Mouse (Mus musculus): ENCODE results near the gene Tpo. TPM values are rescaled to one million over a fixed set of nuclear protein-coding genes. Genes with fewer than 3 reads are reported as not detected.

Gene Tpo
- polyA plus RNA-seq, 1 experiment from 2014 or later: 0.23 TPM

DNA sequence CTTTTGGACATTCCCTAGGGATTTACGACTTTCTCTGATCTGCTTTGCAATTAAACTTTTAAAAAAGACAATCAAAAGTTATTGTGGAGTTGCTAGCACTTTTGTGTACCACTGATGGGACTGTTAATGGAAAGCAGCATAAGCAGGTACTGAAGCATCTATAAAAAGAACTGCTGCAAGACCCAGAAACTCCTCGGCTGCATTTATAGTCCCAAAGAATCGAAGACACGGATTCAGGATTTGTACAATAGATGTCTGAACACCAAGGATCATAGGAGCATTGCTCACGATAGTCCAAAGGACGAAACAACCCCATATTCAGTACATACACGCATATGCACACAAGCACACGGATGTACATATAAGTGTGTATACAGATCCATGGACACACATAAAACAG, 27.4 kb upstream of the Tpo start:
- no peaks in the 10 kb centered on the region for H3K27me3 ChIP-seq (ENCODE audit: control insufficient read depth, insufficient read depth, low read length)
- WGBS: 91% methylated on average over 8 of the region's 8 CpGs

DNA sequence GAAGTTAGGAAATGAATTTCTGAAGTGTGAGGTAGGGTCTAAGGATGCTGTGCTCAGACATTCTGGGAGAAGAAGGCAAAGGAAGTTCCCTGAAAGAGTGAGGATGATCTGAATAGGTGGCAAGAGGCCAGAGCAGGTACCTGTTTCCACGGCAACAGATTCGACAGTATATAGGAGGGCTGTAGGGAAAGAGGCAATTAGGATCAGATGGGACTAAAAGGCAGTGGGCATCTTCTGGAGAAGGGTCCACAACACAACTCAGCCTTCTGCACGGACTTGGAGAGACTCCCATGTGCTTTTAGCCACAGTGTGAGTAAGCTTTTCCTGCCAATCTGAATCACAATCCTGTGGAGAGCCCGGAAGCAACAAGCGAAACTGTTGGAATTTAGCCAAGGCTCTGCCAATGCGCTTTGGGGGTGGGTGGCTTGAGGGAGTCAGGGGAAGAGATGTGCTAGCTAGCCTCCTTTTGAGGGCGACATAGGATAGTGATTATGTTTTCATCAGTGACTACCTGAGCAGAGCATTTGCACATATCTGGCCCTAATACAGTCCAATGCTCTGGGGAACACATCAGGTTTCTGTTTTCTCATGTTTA, 21.8 kb upstream of the Tpo start:
- Histone ChIP-seq H3K36me3 (replicated peaks; ENCODE audit: control insufficient read depth, insufficient read depth) (no peaks in the 10 kb centered on the region), H3K27ac (no peak overlapping the region), H3K4me1 (replicated peaks; ENCODE audit: control insufficient read depth, insufficient read depth, low read length) (0 out of 2 replicates have a peak, but pooled peaks cover 3% of the 10 kb centered on the region), H3K4me3 (replicated peaks; ENCODE audit: low read length) (no peak overlapping the region), H3K27me3 (ENCODE audit: control insufficient read depth, insufficient read depth, low read length) (no peaks in the 10 kb centered on the region), H3K9me3 (ENCODE audit: control insufficient read depth, low read length) (no peaks in the 10 kb centered on the region), H3K9ac (no peak overlapping the region), H3K4me2 (replicated peaks) (no peak overlapping the region)
- ATAC-seq (ENCODE audit: low FRiP score) (no peak), DNase-seq (ENCODE audit: low spot score) (no peak)
- 58% methylated on average over 7 of the region's 7 CpGs for WGBS

More for the DNA sequence above, 27.4 kb upstream of the Tpo start:
- no peak overlapping the region for H3K27ac ChIP-seq
- no peak overlapping the region for H3K4me3 ChIP-seq (replicated peaks; ENCODE audit: low read length)
- ATAC-seq (ENCODE audit: low FRiP score) (no peak), DNase-seq (ENCODE audit: low spot score) (no peak)
- H3K36me3 ChIP-seq (replicated peaks; ENCODE audit: control insufficient read depth, insufficient read depth): no peaks in the 10 kb centered on the region
- H3K4me2 ChIP-seq (replicated peaks): no peak overlapping the region
- H3K9me3 ChIP-seq (ENCODE audit: control insufficient read depth, low read length): no peaks in the 10 kb centered on the region
- H3K9ac ChIP-seq: no peak overlapping the region
- H3K4me1 ChIP-seq (replicated peaks; ENCODE audit: control insufficient read depth, insufficient read depth, low read length): no peaks in the 10 kb centered on the region

DNA sequence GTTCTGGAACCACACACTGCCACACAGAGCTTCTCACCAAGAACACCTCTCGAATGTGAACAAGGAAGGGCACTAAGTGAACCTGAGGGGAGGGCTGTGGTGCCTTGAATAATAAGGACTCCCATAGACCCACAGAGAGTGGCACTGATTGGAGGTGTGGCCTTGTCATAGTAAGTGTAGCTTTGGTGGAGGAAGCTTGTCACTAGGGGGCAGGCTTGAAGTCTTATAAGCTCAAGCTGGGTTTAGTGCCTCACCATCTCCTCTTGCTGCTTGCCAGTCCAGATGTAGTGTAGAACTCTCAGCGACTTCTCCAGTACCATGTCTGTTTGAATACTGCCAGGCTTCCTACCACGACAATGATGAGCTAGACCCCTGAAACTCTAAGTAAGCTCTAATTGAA, 9.7 kb upstream of the Tpo start:
- no peak for DNase-seq (ENCODE audit: low spot score)
- no peak overlapping the region for H3K27ac ChIP-seq
- H3K4me3 ChIP-seq (replicated peaks; ENCODE audit: low read length): no peak overlapping the region
- no peaks in the 10 kb centered on the region for H3K36me3 ChIP-seq (replicated peaks; ENCODE audit: control insufficient read depth, insufficient read depth)
- no peak for ATAC-seq (ENCODE audit: low FRiP score)
- no peaks in the 10 kb centered on the region for H3K4me1 ChIP-seq (replicated peaks; ENCODE audit: control insufficient read depth, insufficient read depth, low read length)
- WGBS: 63% methylated on average over 3 of the region's 3 CpGs
- no peak overlapping the region for H3K9ac ChIP-seq
- H3K9me3 ChIP-seq (ENCODE audit: control insufficient read depth, low read length): no peaks in the 10 kb centered on the region
- H3K27me3 ChIP-seq (ENCODE audit: control insufficient read depth, insufficient read depth, low read length): no peaks in the 10 kb centered on the region
- no peak overlapping the region for H3K4me2 ChIP-seq (replicated peaks)

DNA sequence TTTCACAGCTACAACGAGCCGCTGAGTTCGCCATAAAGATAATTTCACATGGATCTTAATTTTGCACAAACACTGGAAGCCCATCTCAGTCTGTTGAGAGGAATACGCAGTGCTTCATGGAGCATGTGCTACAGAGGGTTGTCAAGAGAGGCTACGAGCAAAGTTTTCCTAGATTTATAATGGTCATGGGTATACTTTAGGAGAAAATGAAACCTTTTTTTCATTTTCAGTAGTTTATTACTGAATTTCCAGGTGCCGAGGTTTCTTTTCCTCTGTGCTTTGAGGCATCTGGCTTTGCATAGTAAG, 3.1 kb downstream of the Tpo start:
- no peaks in the 10 kb centered on the region for H3K36me3 ChIP-seq (replicated peaks; ENCODE audit: control insufficient read depth, insufficient read depth)
- no peak; the same call in 1 of the 2 replicates for ATAC-seq (ENCODE audit: low FRiP score)
- H3K4me3 ChIP-seq (replicated peaks; ENCODE audit: low read length): no peak overlapping the region
- no peaks in the 10 kb centered on the region; the same call in 1 of the 2 replicates for H3K4me1 ChIP-seq (replicated peaks; ENCODE audit: control insufficient read depth, insufficient read depth, low read length)
- DNase-seq (ENCODE audit: low spot score): no peak
- H3K27ac ChIP-seq: no peak overlapping the region
- H3K27me3 ChIP-seq (ENCODE audit: control insufficient read depth, insufficient read depth, low read length): no peaks in the 10 kb centered on the region
- WGBS: 61% methylated on average over 6 of the region's 6 CpGs
- no peaks in the 10 kb centered on the region for H3K9me3 ChIP-seq (ENCODE audit: control insufficient read depth, low read length)
- no peak overlapping the region for H3K4me2 ChIP-seq (replicated peaks)
- H3K9ac ChIP-seq: no peak overlapping the region

GRCm38 (mm10) chr12:30128561-30129410, 3.6 kb downstream of the Tpo start:
- 0 out of 2 replicates have a peak overlapping the region, but pooled peaks have one; percentile 6 for H3K4me2 ChIP-seq (replicated peaks)

GRCm38 (mm10) chr12:30122347-30122746, 10.1 kb downstream of the Tpo start:
- no peaks in the 10 kb centered on the region for H3K36me3 ChIP-seq (replicated peaks; ENCODE audit: control insufficient read depth, insufficient read depth)
- WGBS: 86% methylated on average over 7 of the region's 7 CpGs
- no peaks in the 10 kb centered on the region for H3K4me1 ChIP-seq (replicated peaks; ENCODE audit: control insufficient read depth, insufficient read depth, low read length)
- H3K27me3 ChIP-seq (ENCODE audit: control insufficient read depth, insufficient read depth, low read length): no peaks in the 10 kb centered on the region
- no peaks in the 10 kb centered on the region for H3K9me3 ChIP-seq (ENCODE audit: control insufficient read depth, low read length)
- DNase-seq (ENCODE audit: low spot score): no peak
- H3K27ac ChIP-seq: no peak overlapping the region
- no peak overlapping the region for H3K4me2 ChIP-seq (replicated peaks)
- no peak overlapping the region for H3K4me3 ChIP-seq (replicated peaks; ENCODE audit: low read length)
- H3K9ac ChIP-seq: no peak overlapping the region
- no peak for ATAC-seq (ENCODE audit: low FRiP score)

More at GRCm38 (mm10) chr12:30128561-30129410, 3.6 kb downstream of the Tpo start:
- Histone ChIP-seq H3K27me3 (ENCODE audit: control insufficient read depth, insufficient read depth, low read length) (no peaks in the 10 kb centered on the region), H3K36me3 (replicated peaks; ENCODE audit: control insufficient read depth, insufficient read depth) (no peaks in the 10 kb centered on the region), H3K4me3 (replicated peaks; ENCODE audit: low read length) (no peak overlapping the region), H3K9me3 (ENCODE audit: control insufficient read depth, low read length) (no peaks in the 10 kb centered on the region), H3K27ac (peak overlapping the region; percentile 70), H3K4me1 (replicated peaks; ENCODE audit: control insufficient read depth, insufficient read depth, low read length) (no peaks in the 10 kb centered on the region; the same call in 1 of the 2 replicates), H3K9ac (no peak overlapping the region)
- DNase-seq (ENCODE audit: low spot score) (peak; percentile 80), ATAC-seq (ENCODE audit: low FRiP score) (peak; percentile 73)
- WGBS: 42% methylated on average over 7 of the region's 7 CpGs

GRCm38 (mm10) chr12:30112271-30112670, 20.2 kb downstream of the Tpo start:
- Histone ChIP-seq H3K27ac (no peak overlapping the region), H3K4me2 (replicated peaks) (no peak overlapping the region), H3K36me3 (replicated peaks; ENCODE audit: control insufficient read depth, insufficient read depth) (no peaks in the 10 kb centered on the region), H3K27me3 (ENCODE audit: control insufficient read depth, insufficient read depth, low read length) (no peaks in the 10 kb centered on the region), H3K9me3 (ENCODE audit: control insufficient read depth, low read length) (no peaks in the 10 kb centered on the region), H3K9ac (no peak overlapping the region), H3K4me1 (replicated peaks; ENCODE audit: control insufficient read depth, insufficient read depth, low read length) (no peaks in the 10 kb centered on the region), H3K4me3 (replicated peaks; ENCODE audit: low read length) (no peak overlapping the region)
- 91% methylated on average over 2 of the region's 2 CpGs for WGBS
- DNase-seq (ENCODE audit: low spot score): no peak
- no peak for ATAC-seq (ENCODE audit: low FRiP score)

GRCm38 (mm10) chr12:30109646-30110605, 22.5 kb downstream of the Tpo start:
- no peak overlapping the region for H3K4me2 ChIP-seq (replicated peaks)
- 68% methylated on average over 14 of the region's 14 CpGs for WGBS
- ATAC-seq (ENCODE audit: low FRiP score): no peak
- no peaks in the 10 kb centered on the region for H3K4me1 ChIP-seq (replicated peaks; ENCODE audit: control insufficient read depth, insufficient read depth, low read length)
- no peak overlapping the region; the same call in 1 of the 2 replicates for H3K27ac ChIP-seq
- no peak overlapping the region for H3K4me3 ChIP-seq (replicated peaks; ENCODE audit: low read length)
- no peaks in the 10 kb centered on the region for H3K9me3 ChIP-seq (ENCODE audit: control insufficient read depth, low read length)
- H3K9ac ChIP-seq: no peak overlapping the region
- H3K27me3 ChIP-seq (ENCODE audit: control insufficient read depth, insufficient read depth, low read length): no peaks in the 10 kb centered on the region
- no peaks in the 10 kb centered on the region for H3K36me3 ChIP-seq (replicated peaks; ENCODE audit: control insufficient read depth, insufficient read depth)
- no peak for DNase-seq (ENCODE audit: low spot score)
